Mouse (Mus musculus) C3H10T1/2 (cell line): ENCODE measurements around the gene Tmco3. TPM values are rescaled to one million over a fixed set of nuclear protein-coding genes. Genes with fewer than 3 reads are reported as not detected.

Experiments used
- polyA plus RNA-seq, 2 experiments: library from polyadenylated mRNA; unstranded; fragments of >200 nt; fragmentation: generic; extraction: Trizol; gene quantifications; one replicate each; pipeline ENCODE4 v1.2.1; 2012; ENCODE audit warnings: missing spikeins in 2 of 2

Tmco3 gene
- 10 to 100 TPM in 1 of 2 experiments, 1 to 10 TPM in 1; 3.9 to 25.0 TPM for polyA plus RNA-seq

DNA sequence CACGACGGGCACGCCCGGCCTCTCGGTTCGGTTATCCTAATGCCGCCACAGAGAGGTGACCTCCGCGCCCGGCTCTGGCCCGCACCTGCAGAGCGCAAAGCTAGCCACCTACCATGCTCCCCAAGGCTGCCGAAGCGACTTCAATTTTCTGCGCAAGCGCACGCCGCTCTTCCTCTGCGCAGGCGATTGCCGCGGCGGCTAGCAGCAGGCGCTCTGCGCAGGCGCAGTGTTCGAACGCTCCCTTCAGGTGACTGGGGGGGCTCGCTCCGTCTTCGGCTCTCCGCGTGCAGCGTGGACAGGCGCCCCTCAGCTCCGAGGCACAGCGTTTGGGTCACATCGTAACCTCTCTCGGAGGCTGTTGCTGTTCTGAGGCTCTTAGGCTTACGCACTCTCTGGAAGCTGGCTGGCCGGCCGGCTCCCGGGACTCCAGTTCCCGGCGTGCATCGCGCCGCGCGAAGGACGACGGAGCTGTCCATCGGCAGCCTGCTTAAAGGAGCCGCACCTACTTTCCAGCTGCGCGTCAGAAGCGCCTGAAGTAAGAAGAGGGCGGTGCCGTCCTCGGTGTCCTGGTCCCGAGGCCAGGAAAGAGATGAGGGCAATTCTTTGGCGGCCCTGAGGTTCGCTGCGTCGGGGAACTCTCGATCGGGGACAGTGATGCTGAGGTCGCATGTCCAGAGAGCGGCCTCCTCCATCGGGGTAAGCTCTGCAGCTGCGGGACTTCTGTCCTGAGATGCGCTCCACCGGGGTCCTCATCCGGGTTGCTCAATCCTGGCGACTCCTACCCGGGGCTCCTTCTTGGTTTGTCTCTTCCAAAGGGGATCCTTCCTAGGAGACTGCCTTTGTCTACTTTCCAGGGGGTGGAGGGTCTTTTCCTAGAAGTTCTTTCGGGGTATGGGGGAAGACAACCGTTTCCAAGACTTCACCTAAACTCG is at the start of gene Tmco3, which contains the start of gene Dcun1d2:
Gene Tmco3 (plus strand): TSS at position 499 of the 932 bp plus-strand sequence.
Gene Dcun1d2 (minus strand): TSS at position 440 of the 932 bp plus-strand sequence.

GRCm38 (mm10) chr8:13254019-13254418 is 34.0 kb upstream of the Tmco3 start, which contains the start of gene Adprhl1:
TSS of gene Adprhl1 (minus strand) at chr8:13254162.

DNA sequence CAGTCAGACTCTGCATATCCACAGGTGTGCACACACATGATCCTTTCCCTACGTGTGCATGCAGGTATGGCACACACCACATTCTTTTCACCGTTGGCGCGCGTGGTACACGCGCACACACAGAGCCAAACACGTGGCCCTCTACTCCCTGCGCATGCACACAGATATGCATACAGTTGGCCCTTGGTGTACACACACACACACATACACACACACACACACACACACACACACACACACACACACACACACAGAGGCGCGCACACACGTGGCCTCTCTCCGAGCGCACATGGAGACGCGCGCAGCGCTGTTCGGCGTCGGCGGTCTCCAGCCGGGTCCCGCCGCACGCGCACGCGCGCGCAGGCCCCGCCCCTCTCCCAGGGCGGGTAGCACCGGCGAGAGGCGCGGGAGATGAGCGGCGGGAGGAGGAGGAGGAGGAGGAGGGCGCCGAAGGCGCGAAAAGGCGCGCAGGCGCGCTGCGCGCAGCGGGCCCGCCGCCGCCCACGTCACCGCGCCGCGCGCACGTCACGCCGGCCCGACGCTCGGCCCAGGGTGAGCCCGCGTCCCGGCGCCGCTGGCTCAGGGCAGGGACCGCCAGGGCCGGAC is 50.4 kb downstream of the Tmco3 start, which contains the start of gene Tfdp1:
Gene Tfdp1 (plus strand): TSS at position 497 of the 606 bp plus-strand sequence.

Other genes with a start within 250 kb of the Tmco3 start
- gene Proz, start 227.3 kb upstream of the Tmco3 start, polyA plus RNA-seq: under 1 TPM in 1 of 2 experiments, not detected in 1; 0.15 TPM
- 10 to 100 TPM; 11.4 to 17.6 TPM for gene Pcid2, start 182.7 kb upstream of the Tmco3 start, polyA plus RNA-seq
- gene Cul4a, start 182.6 kb upstream of the Tmco3 start, polyA plus RNA-seq: 10 to 100 TPM in 1 of 2 experiments, 1 to 10 TPM in 1; 4.3 to 41.0 TPM
- 100 to 1,000 TPM; 110 to 360 TPM for gene Lamp1, start 129.0 kb upstream of the Tmco3 start, polyA plus RNA-seq
- gene Grtp1, start 87.6 kb upstream of the Tmco3 start, polyA plus RNA-seq: 1 to 10 TPM in 1 of 2 experiments, under 1 TPM in 1; 0.89 to 1.3 TPM
- gene Adprhl1, start 34.0 kb upstream of the Tmco3 start, polyA plus RNA-seq: not detected
- gene Dcun1d2, start 59 bp upstream of the Tmco3 start, polyA plus RNA-seq: 1 to 10 TPM; 1.2 to 9.1 TPM
- gene Tfdp1, start 50.6 kb downstream of the Tmco3 start, polyA plus RNA-seq: 10 to 100 TPM; 11.5 to 33.5 TPM
- gene Atp4b, start 108.6 kb downstream of the Tmco3 start, polyA plus RNA-seq: not detected
- gene Grk1, start 116.9 kb downstream of the Tmco3 start, polyA plus RNA-seq: under 1 TPM in 1 of 2 experiments, not detected in 1; under 0.01 TPM
- gene Tmem255b, start 147.0 kb downstream of the Tmco3 start, polyA plus RNA-seq: not detected
- gene Gas6, start 206.3 kb downstream of the Tmco3 start, polyA plus RNA-seq: 1 to 10 TPM in 1 of 2 experiments, under 1 TPM in 1; 0.07 to 1.8 TPM